Mouse (Mus musculus) embryonic facial prominence, embryonic 10.5 days (tissue): ENCODE results near the gene 6030452D12Rik. TPM values are rescaled to one million over a fixed set of nuclear protein-coding genes. Genes with fewer than 3 reads are reported as not detected.
A peak's percentile ranks its signal among the peaks of the same experiment; 100 is the strongest.

ENCODE experiments used
- DNase-seq: peaks from one replicate; pipeline ENCODE4 v3.0.0-alpha.2; 2017; ENCODE audit warnings: low spot score
- H3K27ac ChIP-seq: fragments of 300-500 bp; sonication (generic); replicated peaks from 2 replicates; pipeline ENCODE4 v1.5.1; 2016; ENCODE audit warnings: mild to moderate bottlenecking
- H3K27me3 ChIP-seq: fragments of 300-500 bp; sonication (generic); replicated peaks from 2 replicates; pipeline ENCODE4 v1.6.1; 2016; ENCODE audit warnings: low read depth, mild to moderate bottlenecking; ENCODE audit not compliant: poor library complexity, severe bottlenecking
- H3K36me3 ChIP-seq: fragments of 300-500 bp; sonication (generic); replicated peaks from 2 replicates; pipeline ENCODE4 v1.6.1; 2016; ENCODE audit warnings: mild to moderate bottlenecking, moderate library complexity
- H3K4me1 ChIP-seq: fragments of 300-500 bp; sonication (generic); 2 replicates; pipeline ENCODE4 v1.6.1; 2016
- H3K4me3 ChIP-seq: fragments of 300-500 bp; sonication (generic); 2 replicates; pipeline ENCODE4 v1.5.1; 2016; ENCODE audit warnings: mild to moderate bottlenecking, moderate library complexity
- H3K9me3 ChIP-seq: fragments of 300-500 bp; sonication (generic); 2 replicates; pipeline ENCODE4 v1.6.1; 2016; ENCODE audit warnings: mild to moderate bottlenecking
- WGBS: fragments of 180-500 bp; shearing (Covaris S2); methylation state at CpG from one replicate; pipeline ENCODE4 v1.1.7; 2016; 5-methylcytosine and 5-hydroxymethylcytosine counted together
- polyA plus RNA-seq: library from polyadenylated mRNA; unstranded; fragments of >200 nt; fragmentation: Nextera tagmentation; extraction: Ambion mirVana; gene quantifications from 2 replicates; pipeline ENCODE4 v1.2.1, GENCODE M21; 2016

The 6030452D12Rik gene
- polyA plus RNA-seq = not detected in 2 replicates

- DNase-seq = no peak
- H3K27me3 ChIP-seq = peaks cover 3% of the 10 kb centered on the region
- H3K36me3 ChIP-seq = no peaks in the 10 kb centered on the region
- H3K4me3 ChIP-seq = no peak within 1 kb of the TSS
- H3K9me3 ChIP-seq = 0 out of 2 replicates have a peak, but pooled peaks cover 2% of the 10 kb centered on the region
- H3K27ac ChIP-seq = no peak within 1 kb of the TSS
- H3K4me1 ChIP-seq = no peaks in the 10 kb centered on the region
- WGBS = 84% methylated on average over 8 of the region's 8 CpGs
Observed at GRCm38 (mm10) chr8:106500018-106500685, at the start of gene 6030452D12Rik. Gene 6030452D12Rik (plus strand): TSS chr8:106500522.

- H3K9me3 ChIP-seq = no peaks in the 10 kb centered on the region
- no peak overlapping the region for H3K4me3 ChIP-seq
- 0 out of 2 replicates have a peak overlapping the region, but pooled peaks have one; percentile 14 for H3K27ac ChIP-seq
- no peak for DNase-seq
- H3K27me3 ChIP-seq = no peaks in the 10 kb centered on the region
- peaks cover 10% of the 10 kb centered on the region for H3K4me1 ChIP-seq
- no peaks in the 10 kb centered on the region for H3K36me3 ChIP-seq
- WGBS = 65% methylated on average over 6 of the region's 6 CpGs
Observed at GRCm38 (mm10) chr8:106451301-106452085, 48.8 kb upstream of the 6030452D12Rik start.

- Histone ChIP-seq H3K4me3 (no peak overlapping the region), H3K27ac (no peak overlapping the region), H3K4me1 (peaks cover 10% of the 10 kb centered on the region), H3K27me3 (no peaks in the 10 kb centered on the region), H3K9me3 (no peaks in the 10 kb centered on the region), H3K36me3 (no peaks in the 10 kb centered on the region)
- DNase-seq = no peak
- WGBS = 77% methylated on average over 12 of the region's 12 CpGs
Observed at GRCm38 (mm10) chr8:106452701-106453481, 47.4 kb upstream of the 6030452D12Rik start.

GRCm38 (mm10) chr8:106454036-106454435 lies 46.3 kb upstream of the 6030452D12Rik start:
- no peak overlapping the region; the same call in 1 of the 2 replicates for H3K27ac ChIP-seq
- H3K36me3 ChIP-seq = no peaks in the 10 kb centered on the region
- DNase-seq = no peak
- no peaks in the 10 kb centered on the region for H3K27me3 ChIP-seq
- WGBS = 71% methylated on average over 11 of the region's 11 CpGs
- no peak overlapping the region for H3K4me3 ChIP-seq
- 0 out of 2 replicates have a peak, but pooled peaks cover 3% of the 10 kb centered on the region for H3K9me3 ChIP-seq
- peaks cover 10% of the 10 kb centered on the region for H3K4me1 ChIP-seq

- 81% methylated on average over 5 of the region's 5 CpGs for WGBS
- no peaks in the 10 kb centered on the region for H3K27me3 ChIP-seq
- H3K4me1 ChIP-seq = peaks cover 14% of the 10 kb centered on the region
- DNase-seq = no peak
- no peak overlapping the region for H3K27ac ChIP-seq
- no peaks in the 10 kb centered on the region for H3K36me3 ChIP-seq
- H3K9me3 ChIP-seq = 0 out of 2 replicates have a peak, but pooled peaks cover 3% of the 10 kb centered on the region
- H3K4me3 ChIP-seq = no peak overlapping the region
Observed at GRCm38 (mm10) chr8:106462131-106462530, 38.2 kb upstream of the 6030452D12Rik start.

GRCm38 (mm10) chr8:106463795-106464194 lies 36.5 kb upstream of the 6030452D12Rik start:
- Histone ChIP-seq H3K27me3 (no peaks in the 10 kb centered on the region), H3K9me3 (no peaks in the 10 kb centered on the region)
- DNase-seq = no peak

GRCm38 (mm10) chr8:106469485-106469884 lies 30.8 kb upstream of the 6030452D12Rik start:
- H3K4me1 ChIP-seq = peaks cover 14% of the 10 kb centered on the region
- no peaks in the 10 kb centered on the region for H3K9me3 ChIP-seq
- no peak overlapping the region for H3K4me3 ChIP-seq
- no peaks in the 10 kb centered on the region for H3K36me3 ChIP-seq
- DNase-seq = peak; percentile 70
- 35% methylated on average over 7 of the region's 7 CpGs for WGBS
- no peak overlapping the region for H3K27ac ChIP-seq
- no peaks in the 10 kb centered on the region for H3K27me3 ChIP-seq

More at GRCm38 (mm10) chr8:106463795-106464194, 36.5 kb upstream of the 6030452D12Rik start:
- 85% methylated on average over 6 of the region's 6 CpGs for WGBS
- no peaks in the 10 kb centered on the region for H3K36me3 ChIP-seq
- H3K4me1 ChIP-seq = peaks cover 16% of the 10 kb centered on the region
- H3K27ac ChIP-seq = no peak overlapping the region
- no peak overlapping the region for H3K4me3 ChIP-seq

GRCm38 (mm10) chr8:106474001-106474400 lies 26.3 kb upstream of the 6030452D12Rik start:
- H3K27me3 ChIP-seq = no peaks in the 10 kb centered on the region
- H3K4me1 ChIP-seq = peaks cover 10% of the 10 kb centered on the region
- peaks cover 2% of the 10 kb centered on the region; the same call in 1 of the 2 replicates for H3K9me3 ChIP-seq
- 88% methylated on average over 5 of the region's 5 CpGs for WGBS
- H3K4me3 ChIP-seq = no peak overlapping the region
- H3K27ac ChIP-seq = no peak overlapping the region
- DNase-seq = no peak
- H3K36me3 ChIP-seq = no peaks in the 10 kb centered on the region

GRCm38 (mm10) chr8:106504241-106504640 lies 3.9 kb downstream of the 6030452D12Rik start:
- WGBS = 90% methylated on average over 7 of the region's 7 CpGs

GRCm38 (mm10) chr8:106505328-106505965 lies 5.1 kb downstream of the 6030452D12Rik start:
- Histone ChIP-seq H3K36me3 (no peaks in the 10 kb centered on the region), H3K27me3 (peaks cover 56% of the 10 kb centered on the region), H3K4me1 (peaks cover 27% of the 10 kb centered on the region), H3K9me3 (0 out of 2 replicates have a peak, but pooled peaks cover 2% of the 10 kb centered on the region), H3K4me3 (no peak overlapping the region), H3K27ac (no peak overlapping the region)
- WGBS = 68% methylated on average over 10 of the region's 10 CpGs
- no peak for DNase-seq

More at GRCm38 (mm10) chr8:106504241-106504640, 3.9 kb downstream of the 6030452D12Rik start:
- Histone ChIP-seq H3K36me3 (no peaks in the 10 kb centered on the region), H3K4me3 (no peak overlapping the region), H3K9me3 (0 out of 2 replicates have a peak, but pooled peaks cover 2% of the 10 kb centered on the region), H3K27ac (no peak overlapping the region), H3K27me3 (peaks cover 44% of the 10 kb centered on the region), H3K4me1 (peaks cover 22% of the 10 kb centered on the region)
- no peak for DNase-seq

GRCm38 (mm10) chr8:106506106-106506505 lies 5.8 kb downstream of the 6030452D12Rik start:
- H3K36me3 ChIP-seq = no peaks in the 10 kb centered on the region
- DNase-seq = no peak
- H3K4me1 ChIP-seq = peaks cover 33% of the 10 kb centered on the region
- H3K4me3 ChIP-seq = no peak overlapping the region
- H3K27me3 ChIP-seq = peaks cover 62% of the 10 kb centered on the region
- H3K27ac ChIP-seq = no peak overlapping the region
- H3K9me3 ChIP-seq = 0 out of 2 replicates have a peak, but pooled peaks cover 2% of the 10 kb centered on the region
- WGBS = 90% methylated on average over 1 of the region's 1 CpGs
